8 mouse cellular contexts compared by ENCODE assay signal in the genomic region with DNA sequence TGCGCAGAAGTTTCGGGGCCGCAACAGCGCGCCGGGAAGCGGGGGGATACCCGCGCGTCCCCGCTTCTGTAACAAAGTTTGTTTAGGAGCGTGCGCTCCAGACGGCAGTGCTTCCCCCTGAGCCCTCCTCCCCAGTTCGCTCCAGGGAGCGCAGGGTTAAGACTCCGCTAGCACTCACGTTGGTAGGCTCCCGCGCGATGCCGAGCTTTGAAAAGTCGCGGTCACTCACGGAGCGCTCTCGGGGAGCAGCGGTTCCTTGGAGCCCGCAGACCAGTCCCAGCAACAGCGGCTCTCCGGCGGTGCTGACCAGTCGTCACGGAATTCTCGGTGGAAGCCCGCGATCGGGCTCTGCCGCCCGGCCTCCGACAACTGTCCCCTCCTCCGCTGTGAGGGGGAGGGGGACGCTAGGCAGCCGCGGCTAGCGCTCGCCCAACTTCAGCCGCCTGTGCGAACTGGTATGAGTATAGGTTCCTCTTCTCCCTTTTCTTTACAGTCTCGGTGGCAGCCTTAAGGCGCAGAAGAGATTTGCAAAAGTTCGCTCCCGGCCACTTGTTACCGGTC. TPM values are rescaled to one million over a fixed set of nuclear protein-coding genes. Genes with fewer than 3 reads are reported as not detected.
A peak's percentile ranks its signal among the peaks of the same experiment; 100 is the strongest.
DNase-seq lines count a peak whose midpoint lies in the region; ATAC-seq and TF ChIP-seq lines count a peak whose summit lies in the region.

No protein-coding gene starts in this region.

- H3K4me1 ChIP-seq in cerebellum, adult 2 months (ENCODE audit: control insufficient read depth, insufficient read depth, low read length) = no peaks in the 10 kb centered on the region; the same call in 1 of the 2 replicates
- H3K4me1 ChIP-seq in intestine, postnatal 0 days (replicated peaks; ENCODE audit: control insufficient read depth, insufficient read depth, low read length) = no peaks in the 10 kb centered on the region; the same call in 1 of the 2 replicates
- H3K4me1 ChIP-seq in liver, embryonic 13.5 days (replicated peaks) = peaks cover 29% of the 10 kb centered on the region
- peaks cover 4% of the 10 kb centered on the region; the same call in 1 of the 2 replicates for H3K4me1 ChIP-seq in stomach, postnatal 0 days (replicated peaks; ENCODE audit: control insufficient read depth, insufficient read depth)

- peak; percentile 6 for ATAC-seq in common myeloid progenitor, adult 5-6 weeks (replicated peaks; ENCODE audit: low read depth, poor library complexity, severe bottlenecking)
- no peak for ATAC-seq in intestine, postnatal 0 days
- no peak for ATAC-seq in liver, embryonic 13.5 days (ENCODE audit: low read depth)
- no peak for ATAC-seq in stomach, postnatal 0 days (ENCODE audit: low FRiP score, low TSS enrichment)

- no peaks in the 10 kb centered on the region for H3K27me3 ChIP-seq in cerebellum, adult 2 months (ENCODE audit: control insufficient read depth, insufficient read depth, low read length)
- H3K27me3 ChIP-seq in intestine, postnatal 0 days (replicated peaks; ENCODE audit: control insufficient read depth, insufficient read depth, low read length) = no peaks in the 10 kb centered on the region
- peaks cover 68% of the 10 kb centered on the region for H3K27me3 ChIP-seq in liver, embryonic 13.5 days
- H3K27me3 ChIP-seq in stomach, postnatal 0 days (ENCODE audit: control insufficient read depth, insufficient read depth, low read length) = no peaks in the 10 kb centered on the region

- H3K27ac ChIP-seq in cerebellum, adult 2 months (ENCODE audit: insufficient read depth, low read length) = peak overlapping the region; percentile 81
- H3K27ac ChIP-seq in gastrocnemius, adult 2 months = peak overlapping the region; percentile 99
- H3K27ac ChIP-seq in intestine, postnatal 0 days (ENCODE audit: low read depth, low read length) = peak overlapping the region; percentile 99
- H3K27ac ChIP-seq in liver, embryonic 13.5 days = peak overlapping the region; percentile 86
- peak overlapping the region; percentile 99 for H3K27ac ChIP-seq in stomach, postnatal 0 days (replicated peaks)

- no peaks in the 10 kb centered on the region for H3K9me3 ChIP-seq in intestine, postnatal 0 days (ENCODE audit: control insufficient read depth)
- H3K9me3 ChIP-seq in liver, embryonic 13.5 days (replicated peaks) = no peaks in the 10 kb centered on the region
- no peaks in the 10 kb centered on the region for H3K9me3 ChIP-seq in stomach, postnatal 0 days (ENCODE audit: control insufficient read depth, low read length)

- H3K4me3 ChIP-seq in cerebellum, adult 2 months (replicated peaks; ENCODE audit: insufficient read depth, low read depth, low read length) = peak overlapping the region; percentile 99
- peak overlapping the region; percentile 85 for H3K4me3 ChIP-seq in gastrocnemius, adult 2 months
- H3K4me3 ChIP-seq in intestine, postnatal 0 days (ENCODE audit: low read depth, low read length) = peak overlapping the region; percentile 98
- H3K4me3 ChIP-seq in liver, embryonic 13.5 days (replicated peaks) = peak overlapping the region; percentile 66
- peak overlapping the region; percentile 90 for H3K4me3 ChIP-seq in stomach, postnatal 0 days (ENCODE audit: low read depth, low read length)

- TF ChIP-seq POLR2A in cerebellum, adult 2 months (IDR thresholded peaks at IDR 0.05; ENCODE audit: borderline replicate concordance, insufficient read depth, low read length) = no peak

- peak overlapping the region; percentile 99 for H3K9ac ChIP-seq in intestine, postnatal 0 days (ENCODE audit: low read depth, low read length)
- peak overlapping the region; percentile 76 for H3K9ac ChIP-seq in liver, embryonic 13.5 days
- peak overlapping the region; percentile 98 for H3K9ac ChIP-seq in stomach, postnatal 0 days (ENCODE audit: low read length)

- TF ChIP-seq EP300 in stomach, postnatal 0 days (optimal IDR thresholded peaks at IDR 0.05) = no peak

- no peak for TF ChIP-seq CTCF in cerebellum, adult 2 months (IDR thresholded peaks at IDR 0.05; ENCODE audit: borderline replicate concordance, insufficient read depth, low read depth, low read length)
- no peak for TF ChIP-seq CTCF in gastrocnemius, adult 2 months (IDR thresholded peaks at IDR 0.05)
- no peak for TF ChIP-seq CTCF in intestine, postnatal 0 days (IDR thresholded peaks at IDR 0.05; ENCODE audit: low read depth)
- no peak for TF ChIP-seq CTCF in stomach, postnatal 0 days (IDR thresholded peaks at IDR 0.05; ENCODE audit: low read depth)

- H3K36me3 ChIP-seq in intestine, postnatal 0 days (ENCODE audit: control insufficient read depth, insufficient read depth) = no peaks in the 10 kb centered on the region
- H3K36me3 ChIP-seq in liver, embryonic 13.5 days = no peaks in the 10 kb centered on the region
- no peaks in the 10 kb centered on the region for H3K36me3 ChIP-seq in stomach, postnatal 0 days (ENCODE audit: control insufficient read depth, insufficient read depth, low read length)

- DNase-seq in cerebellum, adult 2 months = peak in 1 of 2 experiments; percentile 65
- DNase-seq in cerebellum, adult 8-10 months = no peak
- peak; percentile 78 for DNase-seq in gastrocnemius, adult 2 months
- peak; percentile 40 for DNase-seq in liver, embryonic 13.5 days
- DNase-seq in naive thymus-derived CD4-positive, alpha-beta T cell, adult 2 months (ENCODE audit: low read depth) = peak; percentile 70
- DNase-seq in stomach, postnatal 0 days (ENCODE audit: low spot score) = peak; percentile 72

- intact Hi-C loops in gastrocnemius, adult 2 months (cut with DNase I) = loop anchor here (2.0 to 10.0 kb wide), 5 partner anchors 333 to 819 kb away; no protein-coding TSS in a partner anchor

- WGBS in cerebellum, adult 2 months = under 1% methylated on average over 54 of the region's 54 CpGs
- WGBS in intestine, postnatal 0 days = under 1% methylated on average over 53 of the region's 54 CpGs
- WGBS in liver, embryonic 13.5 days (ENCODE audit: insufficient replicate concordance) = under 1% methylated on average over 54 of the region's 54 CpGs
- WGBS in stomach, postnatal 0 days = 1% methylated on average over 50 of the region's 54 CpGs

- H3K4me2 ChIP-seq in intestine, postnatal 0 days (replicated peaks; ENCODE audit: low read depth) = peak overlapping the region; percentile 77
- peak overlapping the region; percentile 90 for H3K4me2 ChIP-seq in liver, embryonic 13.5 days
- peak overlapping the region; percentile 77 for H3K4me2 ChIP-seq in stomach, postnatal 0 days (replicated peaks; ENCODE audit: low read depth)

RNA-seq across cellular contexts. Expression of a gene that starts 0.6 kb away (rescaled TPM):
- polyA plus RNA-seq in cerebellum, adult 2 months (2012; rRNA removed) = 50.8 and 59.7 TPM in 2 replicates
- total RNA-seq in common myeloid progenitor, adult 5-6 weeks (2017) = 292 and 381 TPM in 2 replicates
- 10 to 100 TPM; 41.1 to 59.2 TPM for total RNA-seq in gastrocnemius, adult 2 months (2021)
- 58.3 and 63.2 TPM in 2 replicates for polyA plus RNA-seq in intestine, postnatal 0 days (2015; fragmentation: Nextera tagmentation; extraction: Ambion mirVana)
- polyA plus RNA-seq in liver, embryonic 13.5 days (2015; fragmentation: Nextera tagmentation; extraction: Ambion mirVana) = 5.9 and 6.4 TPM in 2 replicates
- polyA plus RNA-seq in stomach, postnatal 0 days (2015; fragmentation: Nextera tagmentation; extraction: Ambion mirVana) = 80.2 and 88.9 TPM in 2 replicates
